Mouse (Mus musculus) liver, adult 2 months (tissue): ENCODE data around the gene C130060K24Rik.

Source experiments
- CTCF ChIP-seq: fragments of 200-500 bp; IDR thresholded peaks from 2 replicates; pipeline ENCODE4 v1.5.1; 2011; ENCODE audit warnings: low read depth, low read length, control low read depth
- POLR2A ChIP-seq: fragments of 200-500 bp; IDR thresholded peaks from 2 replicates; pipeline ENCODE4 v1.6.1; 2011; ENCODE audit warnings: low read length, control low read depth; ENCODE audit not compliant: insufficient read depth; ENCODE audit errors: extremely low read depth

GRCm38 (mm10) chr6:65380918-65381772, at the start of gene C130060K24Rik:
- TF ChIP-seq CTCF (no peak), POLR2A (no peak)
